Mouse (Mus musculus): ENCODE measurements at regions not wholly inside any gene's neighbourhood (a gene's known extent, or its start where the extent isn't known, plus 50 kb on each side); places are given as distances from the start of the nearest gene placed in this dataset.
A peak's percentile ranks its signal among the peaks of the same experiment; 100 is the strongest.
"Not testable (repeated sequence)": the region's sequence is repeated elsewhere in the genome, so short reads cannot be mapped to it uniquely, and the experiment has no call there.

DNA sequence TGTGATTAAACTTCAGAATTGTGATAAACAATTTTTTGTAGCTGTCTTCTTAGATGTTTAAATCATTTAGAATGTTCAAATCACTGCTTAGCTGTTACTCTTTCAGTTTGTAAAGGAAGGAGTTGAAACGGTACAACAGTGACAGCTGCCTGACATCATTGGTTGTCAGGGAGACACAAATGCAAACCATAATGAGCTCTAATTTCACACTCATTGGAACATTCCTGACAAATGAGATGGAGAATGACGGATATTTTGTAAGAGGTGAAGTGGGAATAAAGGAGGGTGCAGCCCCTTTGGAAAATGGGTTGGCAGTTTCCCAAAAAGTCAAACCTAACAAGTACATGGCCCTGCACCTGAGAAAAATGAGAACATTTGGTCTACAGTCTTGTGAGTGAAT, 62.5 kb downstream of the Rad51ap2 start:
- peak; percentile 0 for DNase-seq

DNA sequence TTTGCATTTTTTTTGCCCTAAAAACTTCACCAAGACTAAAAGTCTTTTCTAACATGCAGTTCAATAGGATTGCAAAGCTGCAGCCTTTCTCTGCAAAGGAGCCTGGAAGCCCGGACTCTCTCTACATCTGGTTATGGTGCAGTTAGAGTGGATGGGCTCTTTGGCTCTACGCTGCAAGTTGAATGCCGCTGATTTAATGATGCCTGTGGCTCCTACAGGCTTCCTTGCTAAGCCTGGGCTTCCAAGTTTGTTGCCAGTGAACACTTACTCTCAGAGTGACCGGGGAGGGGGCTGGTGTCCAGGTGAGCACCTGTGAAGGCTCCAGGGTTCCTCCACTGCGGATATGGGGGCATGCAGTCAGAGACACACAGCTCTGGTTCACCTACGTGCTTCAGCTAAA, 107.0 kb downstream of the Rad51ap2 start:
- no peak for DNase-seq

DNA sequence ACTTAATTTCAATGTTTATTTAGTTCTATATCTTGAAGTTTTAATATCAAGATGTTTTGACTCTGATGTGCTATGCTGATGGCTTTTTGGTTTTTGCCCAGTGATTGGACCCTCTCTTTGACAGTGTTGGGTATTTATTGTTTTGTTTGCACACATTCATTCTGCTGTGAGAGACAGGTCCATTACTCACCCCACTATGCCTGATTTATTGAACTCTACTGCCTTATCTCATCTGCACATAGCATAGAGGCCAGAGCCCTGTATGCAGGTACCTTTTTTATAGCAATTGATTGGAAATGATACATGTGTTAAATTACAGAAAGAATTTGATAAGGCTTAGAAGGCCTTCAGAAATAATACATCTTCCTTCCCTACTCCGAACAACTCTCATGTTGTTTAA, 114.3 kb downstream of the Rad51ap2 start:
- no peak for DNase-seq

DNA sequence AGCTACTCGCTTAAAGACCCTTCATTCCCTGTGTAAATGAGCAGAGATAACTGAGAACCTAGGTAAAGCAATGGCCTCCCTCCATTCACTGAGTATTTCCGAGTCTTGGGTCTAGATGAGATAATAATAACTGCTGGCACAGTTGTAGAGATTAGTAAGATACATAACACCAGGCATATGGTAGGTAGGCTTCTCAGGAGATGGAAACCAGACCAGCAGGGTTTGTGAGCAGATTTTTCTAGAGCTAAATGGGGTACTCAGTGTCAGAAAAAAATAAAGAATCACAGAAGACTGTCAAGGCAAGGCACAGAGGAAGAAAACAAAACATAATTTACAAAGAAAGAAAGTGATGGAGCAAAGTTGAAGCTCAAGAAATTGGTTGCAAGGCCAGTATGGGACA, 148.1 kb downstream of the Rad51ap2 start:
- no peak for DNase-seq

DNA sequence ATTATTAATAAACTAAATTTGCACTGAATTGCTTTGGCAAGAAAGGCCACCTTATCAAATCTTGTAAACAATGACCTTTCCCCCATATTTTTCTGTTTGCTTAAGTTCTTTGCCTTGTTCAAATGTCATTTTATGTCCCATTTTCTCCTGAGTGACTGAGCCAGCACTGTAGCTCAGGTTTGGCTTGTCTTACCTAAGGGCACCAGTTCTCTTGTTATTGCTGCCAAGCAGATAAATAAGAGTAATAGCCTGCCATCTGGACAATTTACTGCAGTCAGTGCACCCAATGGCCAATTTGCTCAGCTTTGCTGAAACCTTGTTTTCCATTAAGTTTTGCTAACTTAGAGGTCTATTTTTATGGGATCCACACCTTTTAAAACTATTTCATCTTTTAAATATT, 152.9 kb downstream of the Rad51ap2 start:
- DNase-seq, result no peak

DNA sequence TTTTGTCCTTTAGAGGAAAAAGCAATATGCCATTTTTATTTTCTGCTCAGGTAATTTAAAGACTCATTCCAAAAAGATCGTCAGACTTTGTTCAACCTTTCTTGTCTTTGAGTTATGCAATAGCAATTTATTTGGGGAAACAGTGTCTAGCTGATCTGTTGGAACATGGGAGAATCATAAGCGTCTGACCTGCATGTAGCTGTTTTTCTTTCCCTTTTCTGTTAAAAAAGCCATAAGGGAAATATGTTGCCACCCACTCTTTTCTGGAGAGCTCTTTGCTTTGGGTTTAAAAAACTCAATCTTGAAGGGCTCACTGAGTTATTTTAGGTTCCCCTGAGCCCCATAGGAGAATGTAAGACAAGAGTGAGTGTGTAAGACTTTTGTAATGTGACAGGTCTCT, 155.8 kb downstream of the Rad51ap2 start:
- no peak for DNase-seq

DNA sequence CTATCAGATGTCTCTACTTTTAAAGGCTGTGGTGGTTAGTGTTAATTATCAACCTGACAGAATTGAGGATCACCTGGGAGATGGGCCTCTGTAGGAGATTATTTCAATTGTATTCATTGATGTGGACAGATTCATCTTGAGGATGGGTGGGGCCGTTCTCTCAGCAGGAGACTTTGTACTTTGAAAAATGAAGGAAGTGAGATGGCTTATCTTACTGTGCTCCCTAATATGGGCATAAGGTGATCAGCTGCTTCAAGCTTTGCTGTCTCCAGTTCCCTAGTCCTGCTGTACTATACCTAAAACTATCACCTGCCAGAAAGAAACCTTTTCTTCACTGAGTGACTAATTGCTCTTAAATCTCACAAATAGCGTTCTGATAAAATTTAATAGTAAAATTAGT, 159.4 kb downstream of the Rad51ap2 start:
- DNase-seq, result no peak

- DNase-seq, result no peak
These were observed 167.7 kb downstream of the Rad51ap2 start for GRCm38 (mm10) chr12:11623561-11623960.

- no peak for DNase-seq
These were observed 174.3 kb downstream of the Rad51ap2 start for GRCm38 (mm10) chr12:11630178-11630577.

DNA sequence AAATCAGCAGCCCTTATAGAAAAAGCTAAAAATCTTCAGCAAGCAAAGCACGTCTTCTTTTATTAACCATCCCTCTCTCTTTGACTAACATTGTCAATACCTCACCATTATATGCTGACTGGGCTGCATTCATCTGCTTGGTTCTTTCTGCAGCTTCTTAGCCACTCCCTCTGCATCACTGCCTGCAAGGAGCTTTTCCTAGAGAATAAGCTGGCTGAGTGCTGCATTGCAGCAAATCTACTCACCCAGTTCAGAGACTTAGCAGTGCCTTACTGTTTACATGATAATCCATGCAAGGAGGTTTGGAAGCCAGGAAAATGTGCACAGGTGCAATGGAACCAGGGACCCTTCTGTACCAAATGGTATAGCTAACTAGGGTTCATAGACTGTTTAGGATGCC, 175.9 kb downstream of the Rad51ap2 start:
- no peak for DNase-seq

DNA sequence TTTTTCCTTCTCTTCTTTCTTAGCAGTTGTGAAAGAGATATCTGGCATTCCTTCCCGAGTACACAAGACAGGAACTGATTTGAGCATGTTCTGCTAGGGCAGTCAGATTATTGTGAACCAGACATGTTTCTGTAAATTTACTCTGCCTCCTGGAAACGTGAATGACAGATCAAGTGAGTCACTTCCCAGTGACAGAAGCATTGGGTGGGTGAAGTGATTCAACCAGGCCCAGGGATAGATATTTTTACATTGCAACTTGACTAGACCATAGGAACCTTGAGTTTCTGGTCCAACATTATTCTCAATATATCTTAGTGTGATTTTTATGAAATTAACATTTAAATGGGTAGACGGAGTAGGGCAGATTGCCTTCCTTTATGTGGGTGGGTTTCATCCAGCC, 217.4 kb downstream of the Rad51ap2 start:
- no peak for DNase-seq

- DNase-seq, result no peak
These were observed 238.9 kb downstream of the Rad51ap2 start for GRCm38 (mm10) chr12:11694797-11695196.

- DNase-seq, result peak; percentile 14
These were observed 253.2 kb downstream of the Rad51ap2 start for GRCm38 (mm10) chr12:11708879-11709602.

GRCm38 (mm10) chr12:11717633-11718032, 261.8 kb downstream of the Rad51ap2 start:
- DNase-seq, result no peak

DNA sequence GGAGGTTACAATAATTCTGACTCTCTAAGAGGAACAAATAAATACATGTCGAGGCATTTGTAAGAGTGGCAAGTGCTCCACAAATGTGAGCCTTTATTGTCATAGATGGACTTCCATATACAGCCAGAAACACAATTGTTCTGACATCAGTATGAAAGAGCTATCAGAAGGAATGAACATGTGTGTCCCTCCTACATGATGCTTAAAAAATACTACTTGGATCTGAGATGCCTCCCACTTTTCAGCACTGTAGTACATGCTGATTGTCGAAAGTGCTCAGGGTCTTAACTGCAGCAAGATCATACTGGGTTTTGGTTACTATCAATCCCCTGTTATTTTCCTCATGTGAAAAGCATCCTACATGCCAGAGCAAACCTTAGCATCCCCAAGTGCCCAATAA, 295.6 kb downstream of the Rad51ap2 start:
- DNase-seq, result no peak

- DNase-seq, result no peak
These were observed 298.5 kb downstream of the Rad51ap2 start for GRCm38 (mm10) chr12:11754184-11754907.

GRCm38 (mm10) chr12:11802326-11802725, 346.4 kb downstream of the Rad51ap2 start:
- DNase-seq, result no peak

- DNase-seq, result no peak
These were observed 347.3 kb downstream of the Rad51ap2 start for GRCm38 (mm10) chr12:11803162-11803561.

GRCm38 (mm10) chr12:11829701-11830100, 373.8 kb downstream of the Rad51ap2 start:
- no peak for DNase-seq

GRCm38 (mm10) chr12:11831292-11831691, 375.4 kb downstream of the Rad51ap2 start:
- no peak for DNase-seq

- DNase-seq, result no peak
These were observed 382.1 kb downstream of the Rad51ap2 start for GRCm38 (mm10) chr12:11837819-11838472.

- no peak for DNase-seq
These were observed 395.2 kb downstream of the Rad51ap2 start for GRCm38 (mm10) chr12:11851034-11851433.

DNA sequence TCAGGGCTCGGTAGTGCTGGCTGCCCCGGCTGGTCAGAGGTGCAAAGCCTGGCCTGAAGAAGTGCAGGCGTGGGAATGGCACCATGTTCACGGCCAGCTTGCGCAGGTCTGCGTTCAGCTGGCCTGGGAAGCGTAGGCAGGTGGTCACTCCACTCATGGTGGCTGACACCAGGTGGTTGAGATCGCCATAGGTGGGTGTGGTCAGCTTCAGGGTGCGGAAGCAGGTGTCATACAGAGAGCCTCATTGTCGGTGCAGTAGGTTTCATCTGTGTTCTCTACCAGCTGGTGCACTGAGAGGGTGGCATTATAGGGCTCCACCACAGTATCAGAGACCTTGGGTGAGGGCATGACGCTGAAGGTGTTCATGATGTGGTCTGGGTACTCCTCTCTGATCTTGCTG, 380.1 kb upstream of the Fam49a start:
- DNase-seq, result not testable (repeated sequence)

GRCm38 (mm10) chr12:11887291-11887690, 374.6 kb upstream of the Fam49a start:
- no peak for DNase-seq
